Mouse (Mus musculus): ENCODE measurements around the gene Coq8a.

The Coq8a gene

GRCm38 (mm10) chr1:180128077-180128792, 71.2 kb downstream of the Coq8a start:
- no peak for DNase-seq (ENCODE audit: extremely low spot score, low read depth, low spot score)

GRCm38 (mm10) chr1:180118233-180118632, 81.2 kb downstream of the Coq8a start:
- DNase-seq (ENCODE audit: extremely low spot score, low read depth, low spot score), result no peak

- DNase-seq (ENCODE audit: extremely low spot score, low read depth, low spot score), result no peak
Measured at GRCm38 (mm10) chr1:180116525-180116924, 82.9 kb downstream of the Coq8a start.
